Mouse (Mus musculus) stomach, adult 2 months (tissue): ENCODE measurements around the gene Wdr64. TPM values are rescaled to one million over a fixed set of nuclear protein-coding genes. Genes with fewer than 3 reads are reported as not detected.

Experiments used
- polyA plus RNA-seq: library from polyadenylated mRNA; depleted of rRNA; stranded (reverse); fragments of >200 nt; gene quantifications from 2 replicates; pipeline ENCODE4 v1.2.3, GENCODE M21; 2012; rRNA removed

Gene Wdr64
- polyA plus RNA-seq: not detected in 2 replicates

DNA sequence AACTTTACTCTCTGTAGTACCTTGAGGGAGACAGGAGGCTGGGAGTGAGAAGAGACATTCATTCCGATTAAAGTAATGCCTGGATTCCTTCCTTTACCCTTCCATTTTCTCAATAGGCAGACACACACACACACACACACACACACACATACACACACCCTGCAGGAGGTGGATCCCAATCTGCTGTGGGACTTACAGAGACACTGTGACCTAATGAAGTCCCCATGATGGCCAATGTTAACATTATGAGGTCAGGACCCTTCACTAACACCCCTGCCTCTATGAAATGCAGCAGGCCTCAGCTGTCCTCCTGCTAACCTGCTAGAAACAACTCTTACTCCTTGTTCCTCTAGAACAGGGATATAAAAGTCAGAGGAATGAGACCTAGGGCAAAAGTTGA lies at the start of gene Wdr64:
TSS of gene Wdr64 (plus strand) at position 301 of the 400 bp plus-strand sequence.

DNA sequence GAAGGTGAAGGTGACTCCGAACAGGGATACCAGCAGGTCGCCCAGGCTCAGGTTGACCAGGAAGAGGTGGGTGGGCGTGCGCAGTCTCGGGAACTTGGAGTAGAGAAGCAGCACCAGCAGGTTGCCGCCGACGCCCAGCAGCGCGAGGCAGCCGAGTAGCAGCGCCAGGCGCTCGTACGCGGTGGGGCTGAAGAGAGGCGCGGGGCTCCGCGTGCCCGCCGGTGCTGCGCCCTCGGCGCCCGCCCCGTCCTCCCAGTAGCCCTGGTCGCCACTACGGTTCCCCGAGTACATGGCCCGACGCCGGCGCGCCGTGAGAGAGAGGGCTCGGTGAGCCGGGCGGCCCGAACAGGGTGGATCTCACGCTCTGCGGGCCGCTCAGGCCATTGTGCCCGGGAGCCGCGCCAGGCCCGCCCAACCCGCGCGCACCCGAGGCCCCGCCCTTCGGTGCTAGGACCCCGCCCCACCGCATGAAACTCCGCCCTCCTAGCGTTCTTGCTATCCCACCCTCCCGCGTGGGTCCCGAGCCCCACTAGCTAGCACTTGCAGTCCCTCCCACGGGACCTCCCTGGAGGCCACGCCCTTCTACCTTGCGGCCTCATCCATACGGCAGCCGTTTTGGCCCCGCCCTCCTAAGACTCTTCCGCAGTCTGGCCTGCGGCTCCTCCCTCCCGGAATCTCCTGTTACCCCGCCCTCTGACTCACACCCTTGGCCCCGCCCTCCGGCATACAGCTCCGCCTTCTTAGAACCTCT lies 6.0 kb upstream of the Wdr64 start, which contains the start of the genes Opn3 and Chml:
TSS of gene Opn3 (minus strand) at position 531 of the 751 bp plus-strand sequence.
TSS of gene Chml (minus strand) at position 656 of the 751 bp plus-strand sequence.

Other genes with a start within 250 kb of the Wdr64 start
- gene Rgs7, start 206.1 kb upstream of the Wdr64 start, polyA plus RNA-seq: 0.14 and 0.17 TPM in 2 replicates
- gene Kmo, start 78.2 kb upstream of the Wdr64 start, polyA plus RNA-seq: 0.08 TPM in 2 replicates
- 8.0 and 9.0 TPM in 2 replicates for gene Fh1, start 73.0 kb upstream of the Wdr64 start, polyA plus RNA-seq
- 1.3 TPM in 2 replicates for gene Opn3, start 5.8 kb upstream of the Wdr64 start, polyA plus RNA-seq
- gene Chml, start 5.7 kb upstream of the Wdr64 start, polyA plus RNA-seq: 8.9 and 17.9 TPM in 2 replicates
- 0.06 and 0.09 TPM in 2 replicates for gene Exo1, start 182.0 kb downstream of the Wdr64 start, polyA plus RNA-seq
- not detected in 2 replicates for gene Gm38100, start 221.7 kb downstream of the Wdr64 start, polyA plus RNA-seq